Mouse (Mus musculus) ES-CJ7 (cell line): Measurements from ENCODE around the gene Ngrn.

Source experiments
- DNase-seq: peaks from one replicate; pipeline ENCODE4 v3.0.0; 2011; ENCODE audit warnings: low read depth, low spot score

Ngrn gene

DNA sequence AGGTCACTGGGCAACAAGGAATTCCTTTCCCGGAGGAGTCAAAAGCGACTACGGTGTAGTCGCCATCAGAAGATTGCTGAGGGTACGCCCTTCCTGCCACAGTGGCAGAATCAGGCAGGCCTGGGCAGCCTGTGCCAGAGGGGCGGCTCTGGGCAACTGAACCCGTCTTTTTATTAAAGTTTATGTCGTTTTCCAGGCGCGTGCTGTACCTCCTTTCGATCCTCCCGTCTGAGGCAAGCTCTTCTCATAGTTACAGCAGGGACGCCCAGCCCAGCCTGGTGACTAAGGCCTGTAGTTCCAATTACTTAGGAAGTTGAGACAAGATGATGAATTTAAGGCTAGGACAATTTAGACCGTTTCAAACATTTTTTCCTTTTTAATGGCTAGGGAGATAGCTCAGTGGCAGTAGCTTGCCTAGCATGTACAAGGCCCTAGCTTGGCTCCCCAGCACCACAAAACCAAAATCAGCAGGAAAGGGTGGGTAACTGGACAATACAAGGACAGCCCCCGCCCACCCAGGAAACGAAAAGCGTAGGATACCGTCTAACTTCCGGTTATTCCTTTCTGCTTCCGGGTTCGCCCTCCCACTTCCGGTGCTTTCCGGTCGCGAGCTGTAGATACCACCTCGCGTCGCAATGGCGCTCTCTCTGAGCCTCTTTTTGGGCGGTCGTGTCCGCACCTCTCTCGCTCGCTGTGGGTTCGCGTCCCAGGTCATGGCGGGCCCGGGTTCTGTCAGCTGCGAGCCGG is at the start of gene Ngrn:
Gene Ngrn (plus strand): TSS at position 591 of the 747 bp plus-strand sequence.
- DNase-seq = peak; percentile 87

DNA sequence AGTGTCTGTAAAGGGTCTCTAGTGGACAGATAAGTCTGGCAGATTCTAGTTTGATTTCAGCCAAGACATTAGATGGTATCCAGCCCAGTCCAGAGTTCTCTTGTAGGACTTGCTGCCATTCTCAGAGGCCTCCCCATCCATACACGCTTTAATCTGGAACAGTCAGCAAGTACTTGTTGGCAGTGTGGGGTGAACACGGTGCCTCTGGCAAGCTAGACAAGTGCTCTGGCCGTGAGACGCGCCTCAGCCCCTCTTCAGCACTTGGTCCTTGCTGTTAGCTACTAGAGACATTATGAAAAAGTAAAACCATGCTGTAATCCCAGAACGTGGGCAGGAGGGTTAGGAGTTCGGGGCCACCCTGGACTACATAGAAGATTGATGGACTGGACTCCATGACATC is 47.4 kb upstream of the Ngrn start:
- no peak for DNase-seq

DNA sequence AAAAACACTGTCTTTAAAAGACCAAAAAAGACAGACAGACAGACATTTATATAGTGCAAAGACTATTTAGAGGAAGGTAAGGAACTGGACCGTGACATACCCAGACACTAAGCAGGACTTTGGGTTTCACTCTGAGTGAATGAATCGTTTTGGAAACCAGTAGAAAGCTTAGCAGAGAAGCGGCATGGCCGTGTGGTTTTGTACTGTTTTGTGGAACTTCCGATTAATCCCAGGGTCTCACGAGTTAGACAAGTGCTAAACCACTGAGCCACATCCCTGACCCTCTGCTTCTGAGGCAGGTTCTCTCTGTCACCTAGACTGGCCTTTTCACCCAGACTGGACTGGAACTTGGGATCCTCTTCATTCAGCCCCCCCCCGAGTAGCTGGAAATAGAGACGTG is 46.6 kb upstream of the Ngrn start:
- no peak for DNase-seq

DNA sequence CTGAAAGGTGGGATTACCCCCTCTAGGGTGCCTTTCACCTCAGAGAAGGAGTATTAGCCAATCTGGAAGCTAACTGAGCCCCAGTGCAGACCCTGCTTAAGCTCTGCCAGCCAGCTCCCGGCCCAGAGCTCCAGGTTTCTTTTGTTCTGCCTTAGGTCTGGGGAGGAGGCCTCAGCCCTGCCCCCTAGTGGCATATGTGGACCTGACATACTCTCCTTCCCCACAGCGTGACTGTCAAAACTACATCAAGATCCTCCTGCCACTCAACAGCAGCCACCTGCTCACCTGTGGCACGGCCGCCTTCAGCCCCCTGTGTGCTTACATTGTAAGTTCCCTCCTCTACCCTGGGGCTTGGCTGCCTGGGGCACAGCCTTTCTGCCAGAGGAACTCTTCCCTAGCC is 45.6 kb upstream of the Ngrn start:
- DNase-seq = peak; percentile 87

DNA sequence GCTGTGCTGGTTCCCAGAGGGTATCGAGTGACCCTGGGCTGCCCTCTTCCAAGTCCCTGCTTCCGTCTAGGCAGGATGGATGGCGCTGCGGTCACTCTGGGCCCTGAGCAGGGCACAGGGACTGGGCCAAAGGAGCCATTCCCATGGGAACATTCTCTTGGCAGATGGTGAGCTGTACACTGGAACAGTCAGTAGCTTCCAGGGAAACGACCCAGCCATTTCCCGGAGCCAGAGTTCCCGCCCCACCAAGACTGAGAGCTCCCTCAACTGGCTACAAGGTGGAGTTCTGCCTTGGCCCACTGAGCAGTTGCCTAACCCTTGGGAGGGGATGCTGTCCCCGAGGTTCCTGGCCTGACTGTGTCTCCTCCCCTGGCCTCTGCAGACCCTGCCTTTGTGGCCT is 44.4 kb upstream of the Ngrn start:
- DNase-seq = no peak

DNA sequence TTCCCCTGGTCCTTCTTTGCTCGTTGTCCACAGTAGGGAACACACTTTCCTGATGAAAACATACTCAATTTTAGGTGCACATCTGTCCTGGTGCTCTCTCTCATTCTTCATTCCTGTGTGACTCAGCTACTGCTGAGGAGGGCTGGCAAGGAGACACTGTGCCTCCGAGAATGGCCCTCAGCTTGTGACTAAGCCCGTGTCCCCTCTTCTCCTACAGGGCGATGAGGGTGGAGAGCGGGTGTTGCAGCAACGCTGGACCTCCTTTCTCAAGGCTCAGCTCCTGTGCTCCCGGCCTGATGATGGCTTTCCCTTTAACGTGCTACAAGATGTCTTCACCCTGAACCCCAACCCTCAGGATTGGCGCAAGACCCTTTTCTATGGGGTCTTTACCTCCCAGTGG is 42.3 kb upstream of the Ngrn start:
- no peak for DNase-seq

DNA sequence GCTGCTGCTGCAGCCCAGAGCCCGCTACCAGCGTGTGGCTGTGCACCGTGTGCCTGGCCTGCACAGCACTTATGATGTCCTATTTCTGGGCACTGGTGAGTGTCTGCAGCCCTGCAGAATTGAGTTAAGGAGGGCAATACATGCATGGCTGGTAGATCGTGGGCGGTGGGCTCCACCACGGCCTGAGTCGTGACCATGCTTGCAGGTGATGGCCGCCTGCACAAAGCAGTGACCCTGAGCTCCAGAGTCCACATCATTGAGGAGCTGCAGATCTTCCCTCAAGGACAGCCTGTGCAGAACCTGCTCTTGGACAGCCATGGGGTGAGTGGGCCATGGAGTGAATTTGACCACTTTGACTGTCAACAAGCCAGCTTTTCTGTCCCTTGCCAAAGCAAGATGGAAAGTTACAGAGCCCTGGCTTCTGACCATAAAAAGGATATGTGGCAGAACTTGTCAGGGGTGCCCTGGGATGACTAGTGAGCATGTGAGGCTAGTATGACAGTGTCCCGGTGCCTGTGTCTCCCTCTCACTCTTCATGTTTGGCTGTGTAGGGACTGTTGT is 40.7 kb upstream of the Ngrn start:
- DNase-seq = no peak

DNA sequence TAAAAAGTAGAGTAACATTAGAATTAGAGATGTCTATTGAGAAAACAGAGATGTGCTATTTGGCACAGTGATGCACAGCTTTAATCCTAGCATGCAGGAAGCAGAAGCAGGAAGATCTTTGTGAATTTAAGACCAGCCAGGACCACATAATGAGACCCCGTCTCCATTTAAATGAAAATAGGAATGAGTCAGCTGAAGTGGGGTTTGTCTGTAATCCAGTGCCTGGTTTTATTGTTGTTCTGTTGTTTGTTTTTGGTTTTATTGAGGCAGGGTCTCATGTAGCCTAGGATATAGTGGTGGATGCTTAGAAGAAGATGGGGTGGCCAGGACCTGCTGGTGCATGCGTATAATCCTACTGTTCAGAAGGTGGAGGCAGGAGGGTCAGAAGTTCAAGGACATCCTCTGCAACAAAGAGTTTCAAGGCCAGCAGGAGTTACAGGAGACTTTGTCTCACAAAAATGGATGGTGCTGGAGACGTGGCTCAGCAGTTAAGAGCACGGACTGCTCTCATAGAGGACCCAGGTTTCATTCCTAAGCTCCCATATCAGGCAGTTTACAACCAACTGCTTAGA is 39.8 kb upstream of the Ngrn start:
- DNase-seq = peak; percentile 79

DNA sequence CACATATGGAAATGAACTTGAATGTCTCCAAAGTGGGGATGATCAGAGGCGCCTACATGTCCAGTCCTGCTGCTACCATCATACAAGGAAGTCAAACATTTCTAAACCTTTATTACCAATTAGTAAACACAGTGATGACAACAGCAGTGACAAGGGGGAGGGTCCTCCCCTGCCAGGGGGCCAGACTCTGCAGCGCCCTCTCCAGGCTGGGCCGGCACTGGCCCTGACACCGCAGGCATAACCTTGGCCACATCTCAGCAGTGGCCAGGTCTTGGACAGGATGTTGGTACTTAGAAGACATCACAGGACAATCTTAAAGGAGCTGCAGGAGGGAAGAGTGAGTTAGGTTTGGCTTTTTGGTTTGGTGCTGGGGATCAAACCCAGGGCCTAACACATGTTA is 34.0 kb upstream of the Ngrn start:
- no peak for DNase-seq

DNA sequence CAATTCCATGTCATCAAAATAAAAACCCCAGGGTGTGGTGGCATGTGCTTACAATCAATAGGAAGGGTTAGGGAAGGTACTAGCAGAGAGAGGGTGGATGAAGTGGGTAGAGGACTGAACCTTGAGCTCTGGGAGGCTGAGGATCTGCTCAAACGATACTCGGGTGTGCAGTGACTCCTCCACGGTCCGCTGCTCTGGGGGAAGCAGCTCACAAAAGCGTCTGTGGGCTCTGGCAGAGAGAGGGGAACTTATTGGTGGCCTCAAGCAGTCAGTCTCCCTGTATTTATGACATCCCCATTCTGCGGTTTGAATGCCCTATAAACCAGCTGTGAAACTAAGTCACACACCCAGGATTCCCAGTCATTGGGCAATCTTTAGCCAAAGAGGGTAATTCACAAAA is 30.8 kb upstream of the Ngrn start:
- no peak for DNase-seq

DNA sequence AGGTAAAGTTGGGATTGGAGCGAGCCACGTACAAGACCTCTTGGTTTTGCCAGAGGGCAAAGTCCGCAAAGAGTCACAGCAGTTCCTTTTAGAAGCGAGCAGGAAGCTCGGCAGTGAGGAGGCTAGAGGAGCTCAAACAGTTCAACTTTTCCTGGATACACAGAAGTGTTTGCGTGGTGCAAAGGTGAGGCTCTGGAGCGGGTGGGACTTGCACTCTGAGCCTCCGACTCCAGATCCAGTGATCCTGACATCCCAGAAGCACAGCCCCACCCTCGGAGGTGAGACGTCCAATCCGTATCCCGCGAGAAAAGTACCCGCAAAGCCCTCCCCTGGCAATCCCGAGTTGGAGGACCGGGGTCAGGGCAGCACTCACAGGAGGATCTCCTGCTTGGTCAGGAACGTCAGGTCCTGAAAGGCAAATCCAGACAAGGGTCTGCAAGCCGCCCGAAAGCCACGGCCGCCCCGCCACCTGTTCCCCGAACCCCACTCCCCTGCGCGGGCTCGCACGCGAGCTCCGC is 29.0 kb upstream of the Ngrn start:
- peak; percentile 77 for DNase-seq

DNA sequence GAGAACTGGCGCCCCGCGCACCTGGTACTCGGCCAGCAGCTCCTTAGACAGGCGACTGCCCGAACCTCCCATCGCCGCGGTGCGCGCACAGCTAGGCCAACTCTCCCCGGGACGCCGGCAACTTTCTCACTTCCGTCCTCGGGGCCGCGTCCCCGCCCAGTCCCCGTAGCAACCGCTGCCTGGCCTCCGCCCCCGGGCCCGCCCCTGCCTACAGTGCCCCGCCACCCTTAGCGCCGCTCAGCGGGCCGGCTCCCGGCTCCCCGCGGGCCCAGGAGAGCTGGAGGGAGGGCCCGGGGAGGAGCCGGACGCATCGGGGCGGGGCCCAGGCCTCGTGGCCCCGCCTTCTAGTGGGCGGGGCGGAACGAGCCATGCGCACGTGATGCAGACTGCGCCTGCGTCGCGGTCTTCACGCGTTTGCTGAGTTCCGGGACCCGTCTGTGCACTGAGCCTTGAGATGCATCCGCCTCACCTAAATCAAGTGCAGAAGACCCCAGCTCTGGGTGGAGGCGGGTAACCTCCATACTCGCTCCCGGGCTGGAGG is 28.5 kb upstream of the Ngrn start, which contains the start of the genes Cib1 and Gdpgp1:
Gene Cib1 (minus strand): TSS at position 325 of the 541 bp plus-strand sequence.
Gene Gdpgp1 (plus strand): TSS at position 377 of the 541 bp plus-strand sequence.
- DNase-seq = peak; percentile 98

DNA sequence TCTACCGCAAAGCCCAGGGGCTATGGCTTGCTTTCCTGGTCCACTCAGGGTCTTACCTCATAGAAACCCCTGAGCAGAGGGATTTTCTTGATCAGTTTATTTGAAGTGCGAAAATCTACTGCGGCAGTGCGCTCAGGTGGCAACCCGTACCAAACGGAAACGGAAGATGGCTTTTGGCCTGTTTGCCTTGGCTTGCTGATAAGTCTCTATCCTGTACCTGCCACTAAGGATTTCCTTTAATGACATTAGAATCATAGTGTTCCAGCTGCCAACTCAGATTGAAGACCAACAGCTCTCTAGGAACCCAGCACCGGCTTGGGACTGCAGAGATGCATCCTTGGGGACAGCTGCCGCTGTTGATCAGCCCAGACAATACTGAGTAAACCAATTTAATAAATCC is 27.2 kb upstream of the Ngrn start:
- DNase-seq = no peak

DNA sequence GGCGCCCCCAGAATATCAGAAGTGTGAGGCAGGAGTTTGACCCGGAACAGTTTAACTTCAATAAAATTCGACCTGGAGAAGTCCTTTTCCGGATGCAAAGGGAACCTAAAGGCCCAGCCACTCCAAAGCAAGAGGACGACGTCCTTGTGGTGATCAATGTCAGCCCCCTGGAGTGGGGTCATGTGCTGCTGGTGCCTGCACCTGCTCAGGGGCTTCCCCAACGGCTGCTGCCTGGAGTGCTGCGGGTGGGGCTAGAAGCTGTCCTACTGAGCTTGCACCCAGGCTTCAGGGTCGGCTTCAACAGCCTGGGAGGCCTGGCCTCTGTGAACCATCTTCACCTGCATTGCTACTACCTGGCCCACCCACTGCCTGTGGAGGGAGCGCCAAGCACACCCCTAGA is 22.5 kb upstream of the Ngrn start:
- peak; percentile 40 for DNase-seq

DNA sequence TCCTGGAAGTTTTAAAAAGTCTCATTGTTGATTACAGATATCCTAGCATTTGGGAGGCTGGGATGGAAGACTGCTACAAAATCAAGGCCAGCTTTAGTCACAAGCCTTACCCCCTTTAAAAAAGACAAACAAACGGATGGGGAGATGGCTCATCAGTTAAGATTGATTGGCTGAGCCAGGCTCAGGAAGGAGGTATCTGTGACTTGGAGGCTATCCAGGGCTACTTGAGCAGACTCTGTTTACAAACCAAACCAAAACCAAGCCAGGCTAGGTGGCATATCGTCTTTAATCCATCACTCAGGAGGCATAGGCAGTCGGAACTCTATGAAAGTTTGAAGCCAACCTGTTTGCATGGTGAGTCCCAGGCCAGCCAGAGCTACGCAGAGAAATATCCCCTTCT is 19.4 kb upstream of the Ngrn start:
- no peak for DNase-seq

DNA sequence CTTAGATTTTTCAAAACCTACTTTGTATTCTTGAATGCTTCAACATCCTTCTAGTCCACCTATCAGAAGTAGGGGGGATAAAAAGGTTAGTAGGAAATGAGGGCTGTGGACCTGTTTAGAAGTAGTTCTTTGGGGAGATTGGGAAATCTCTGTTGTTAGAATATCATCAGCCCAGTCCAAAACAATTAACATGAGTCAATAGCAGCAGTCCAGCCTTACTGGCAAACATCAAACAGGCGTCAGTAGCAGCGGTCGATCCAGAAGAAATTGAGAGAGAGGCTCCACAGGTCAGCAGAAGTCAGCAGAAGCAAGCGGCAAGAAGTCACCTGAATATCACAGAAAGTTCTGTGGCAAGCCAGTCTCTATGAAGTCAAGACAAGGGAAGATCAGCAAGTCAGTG is 16.2 kb upstream of the Ngrn start:
- no peak for DNase-seq

DNA sequence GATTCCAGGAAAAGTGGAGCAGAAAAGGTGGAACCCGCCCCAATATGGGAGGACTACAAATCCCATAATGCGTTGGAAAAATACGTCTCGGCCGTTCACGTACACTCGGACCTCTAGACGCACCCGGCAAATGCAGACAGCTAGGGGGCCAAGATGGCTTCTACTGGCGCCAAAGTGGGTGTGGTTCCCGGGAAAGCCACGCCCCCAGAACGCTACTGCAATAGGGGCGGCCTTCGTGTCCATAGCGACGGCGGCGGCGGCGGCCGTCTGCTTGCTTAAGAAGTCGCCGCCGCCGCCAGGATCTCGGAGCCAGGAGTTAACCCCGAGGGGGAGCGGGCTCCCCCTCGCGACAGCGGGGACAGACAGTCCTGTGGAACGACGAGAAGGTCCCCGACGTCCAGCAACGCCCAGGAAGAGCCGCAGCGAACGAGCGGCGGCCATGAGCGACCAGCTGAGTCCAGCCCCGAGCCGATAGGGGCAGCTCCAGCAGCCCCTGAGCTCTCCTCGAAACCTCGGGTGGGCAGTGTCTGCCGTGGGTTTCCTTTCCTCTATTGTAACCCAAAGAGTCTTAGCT is 14.8 kb upstream of the Ngrn start, which contains the start of gene Ttll13:
Gene Ttll13 (plus strand): TSS at position 229 of the 574 bp plus-strand sequence.
- peak; percentile 99 for DNase-seq

DNA sequence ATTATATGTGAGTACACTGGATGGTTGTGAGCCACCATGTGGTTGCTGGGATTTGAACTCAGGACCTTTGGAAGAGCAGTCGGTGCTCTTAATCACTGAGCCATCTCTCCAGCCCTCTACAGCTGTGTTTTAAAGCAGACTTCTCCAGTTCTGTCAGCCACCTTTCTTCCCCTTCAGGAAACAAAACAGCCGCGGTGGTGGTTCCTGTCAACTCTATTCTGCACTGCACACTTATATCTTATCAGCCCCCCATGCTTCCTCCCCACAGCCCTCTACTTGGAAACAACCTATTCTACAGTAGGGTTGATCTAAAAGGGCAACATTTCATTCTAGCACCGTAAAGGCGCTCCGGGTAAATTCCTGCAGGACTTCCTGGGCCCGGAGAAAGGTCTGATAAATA is 14.2 kb upstream of the Ngrn start:
- DNase-seq = no peak

DNA sequence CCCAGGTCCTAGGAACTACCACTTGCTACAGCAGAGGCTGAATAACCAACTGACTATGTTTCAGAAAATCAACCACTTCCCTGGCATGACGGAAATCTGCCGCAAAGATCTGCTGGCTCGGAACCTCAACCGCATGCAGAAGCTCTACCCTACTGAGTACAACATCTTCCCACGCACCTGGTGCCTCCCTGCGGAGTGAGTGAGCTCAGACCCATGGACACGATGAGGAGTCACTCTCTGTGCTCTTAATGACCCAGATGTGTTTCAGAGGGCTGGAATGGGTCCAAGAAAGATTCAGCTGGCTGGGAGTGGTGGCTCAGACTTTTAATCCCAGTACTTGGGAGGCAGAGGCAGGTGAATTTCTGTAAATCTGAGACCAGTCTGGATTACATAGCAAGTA is 8.6 kb upstream of the Ngrn start:
- no peak for DNase-seq

DNA sequence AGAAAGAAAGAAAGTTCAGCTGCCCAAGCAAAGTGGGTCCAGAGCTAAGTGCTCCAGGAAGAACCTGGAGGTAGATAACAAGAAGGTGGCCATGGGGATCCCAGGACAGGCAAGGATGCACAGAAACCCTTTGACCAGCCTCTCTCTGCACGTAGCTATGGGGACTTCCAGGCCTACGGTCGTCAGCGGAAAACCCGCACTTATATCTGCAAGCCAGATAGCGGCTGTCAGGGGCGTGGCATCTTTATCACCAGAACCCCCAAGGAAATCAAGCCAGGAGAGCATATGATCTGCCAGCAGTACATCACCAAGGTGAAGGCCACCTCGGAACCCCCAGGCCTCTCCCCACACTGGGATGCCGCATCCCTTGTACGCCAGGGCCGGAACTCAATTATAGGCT is 8.1 kb upstream of the Ngrn start:
- no peak for DNase-seq

DNA sequence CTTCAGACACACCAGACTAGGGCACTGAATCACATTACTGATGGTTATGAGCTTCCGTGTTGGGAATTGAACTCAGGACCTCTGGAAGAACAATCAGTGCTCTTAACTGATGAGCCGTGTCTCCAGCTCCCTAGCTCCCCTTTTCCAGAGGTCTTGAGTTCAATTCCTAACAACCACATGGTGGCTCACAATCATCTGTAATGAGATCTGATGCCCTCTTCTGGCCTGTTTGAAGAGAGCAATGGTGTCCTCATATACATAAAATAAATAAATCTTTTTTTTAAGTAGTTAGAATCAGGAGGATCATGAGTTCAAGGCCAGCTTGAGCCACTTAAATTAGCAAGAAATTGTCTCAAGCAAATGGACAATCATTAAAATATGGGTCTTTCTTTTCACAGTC is 5.0 kb upstream of the Ngrn start:
- DNase-seq = peak; percentile 37

DNA sequence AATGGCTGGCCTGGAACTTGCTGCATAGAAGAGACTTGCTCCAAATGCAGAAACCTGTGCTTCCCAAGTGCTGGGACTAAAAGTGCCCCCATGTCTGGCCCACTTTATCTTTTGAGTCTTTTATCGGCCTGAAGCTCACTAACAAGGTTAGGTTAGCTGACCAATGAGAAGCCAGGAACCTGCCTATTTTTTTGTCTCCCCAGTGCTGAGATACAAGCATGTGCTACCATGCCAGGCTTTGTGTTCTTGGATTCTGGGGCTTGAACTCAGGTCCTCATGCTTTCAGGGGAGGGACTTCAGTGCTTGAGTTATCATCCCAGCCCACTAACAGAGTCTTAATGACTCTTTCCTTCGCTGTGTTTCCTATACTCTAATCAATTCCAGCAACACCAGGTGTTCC is 3.3 kb upstream of the Ngrn start:
- DNase-seq = no peak
